Mouse (Mus musculus): ENCODE results near the gene Tmem59l. TPM values are rescaled to one million over a fixed set of nuclear protein-coding genes. Genes with fewer than 3 reads are reported as not detected.

Gene Tmem59l
- polyA plus RNA-seq, 1 experiment from 2014 or later, result 0.33 TPM

DNA sequence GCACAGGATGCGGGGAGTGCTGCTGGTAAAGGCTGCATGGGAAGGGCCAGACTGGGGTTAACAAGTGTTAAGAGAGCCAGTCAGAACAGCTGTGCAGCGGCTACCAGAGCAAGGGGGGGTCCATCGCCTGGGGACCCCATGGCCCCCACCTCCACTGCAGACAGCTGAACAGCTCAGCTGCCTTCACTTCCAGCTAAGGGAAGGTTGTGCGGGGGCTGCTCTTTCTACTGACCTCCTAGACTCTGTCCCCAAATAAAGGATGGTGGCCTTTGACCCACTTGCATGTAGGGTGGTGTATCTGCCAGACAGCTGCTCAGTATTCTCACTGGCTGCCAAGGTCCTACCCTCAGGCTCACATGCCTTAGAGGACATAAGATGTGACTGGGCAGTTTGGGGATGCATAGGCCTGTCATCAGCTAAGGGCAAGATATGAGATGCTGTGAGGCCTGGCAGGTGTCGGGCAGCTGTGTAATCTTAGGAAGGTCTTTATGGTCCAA, 19.9 kb downstream of the Tmem59l start:
- H3K27ac ChIP-seq, result no peak overlapping the region
- DNase-seq (no peak), ATAC-seq (ENCODE audit: low read depth) (0 out of 2 replicates have a peak, but pooled peaks have one; percentile 14)
- H3K4me2 ChIP-seq, result no peak overlapping the region
- H3K36me3 ChIP-seq, result peaks cover 12% of the 10 kb centered on the region
- H3K9ac ChIP-seq, result no peak overlapping the region
- 69% methylated on average over 5 of the region's 5 CpGs for WGBS (ENCODE audit: insufficient replicate concordance)
- no peaks in the 10 kb centered on the region for H3K27me3 ChIP-seq
- H3K4me3 ChIP-seq (replicated peaks), result no peak overlapping the region
- no peaks in the 10 kb centered on the region for H3K9me3 ChIP-seq (replicated peaks)
- peaks cover 46% of the 10 kb centered on the region for H3K4me1 ChIP-seq (replicated peaks)

DNA sequence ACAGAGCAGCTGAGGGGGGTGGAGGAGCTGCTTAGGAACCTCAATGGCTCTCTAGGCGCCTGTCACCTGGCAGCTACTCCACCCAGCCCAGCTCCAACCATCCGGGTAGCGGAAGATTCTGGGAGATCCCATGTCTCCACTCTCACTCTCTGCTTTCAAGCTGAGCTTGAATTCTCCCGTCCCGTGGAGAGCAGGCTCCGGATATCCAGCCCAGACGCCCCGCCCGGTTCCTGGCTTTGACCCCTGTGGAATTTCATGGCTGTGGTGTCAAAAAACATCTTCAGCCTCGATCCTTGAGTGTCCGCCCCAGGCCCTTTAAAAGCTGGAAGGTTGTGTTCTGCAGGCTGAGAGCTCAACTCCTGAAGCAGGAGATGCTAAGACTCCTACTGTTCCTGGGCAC, 20.4 kb downstream of the Tmem59l start:
- DNase-seq (no peak), ATAC-seq (ENCODE audit: low read depth) (no peak)
- Histone ChIP-seq H3K27me3 (no peaks in the 10 kb centered on the region), H3K36me3 (peaks cover 12% of the 10 kb centered on the region), H3K4me1 (replicated peaks) (peaks cover 46% of the 10 kb centered on the region), H3K27ac (no peak overlapping the region), H3K4me2 (no peak overlapping the region), H3K4me3 (replicated peaks) (no peak overlapping the region), H3K9me3 (replicated peaks) (no peaks in the 10 kb centered on the region), H3K9ac (no peak overlapping the region)
- WGBS (ENCODE audit: insufficient replicate concordance), result 77% methylated on average over 11 of the region's 11 CpGs

DNA sequence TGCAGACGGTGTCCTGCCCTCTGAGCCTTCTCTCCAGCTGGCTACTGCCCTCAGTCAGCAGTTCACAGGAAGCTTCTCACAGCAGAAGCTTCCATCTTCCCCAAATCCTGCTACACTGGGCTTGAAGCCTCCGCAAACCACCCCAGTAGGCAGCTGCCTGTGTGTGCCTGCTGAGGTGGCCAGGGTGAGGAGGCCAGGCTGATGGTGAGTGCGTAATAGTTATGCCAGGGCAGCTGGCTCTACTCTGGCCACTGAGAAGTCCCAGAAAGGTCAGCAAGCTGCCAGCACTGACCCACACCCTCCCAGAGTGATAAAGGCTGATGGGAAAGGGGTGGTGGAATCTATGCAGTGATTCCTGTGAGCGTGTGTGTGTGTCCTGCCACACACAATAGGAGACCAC, 20.9 kb downstream of the Tmem59l start:
- H3K36me3 ChIP-seq, result peaks cover 12% of the 10 kb centered on the region
- H3K4me2 ChIP-seq, result no peak overlapping the region
- DNase-seq, result no peak
- no peak overlapping the region for H3K27ac ChIP-seq
- peaks cover 49% of the 10 kb centered on the region for H3K4me1 ChIP-seq (replicated peaks)
- no peak for ATAC-seq (ENCODE audit: low read depth)
- H3K27me3 ChIP-seq, result no peaks in the 10 kb centered on the region
- no peak overlapping the region for H3K9ac ChIP-seq
- WGBS (ENCODE audit: insufficient replicate concordance), result 83% methylated on average over 4 of the region's 4 CpGs
- no peak overlapping the region for H3K4me3 ChIP-seq (replicated peaks)
- no peaks in the 10 kb centered on the region for H3K9me3 ChIP-seq (replicated peaks)

DNA sequence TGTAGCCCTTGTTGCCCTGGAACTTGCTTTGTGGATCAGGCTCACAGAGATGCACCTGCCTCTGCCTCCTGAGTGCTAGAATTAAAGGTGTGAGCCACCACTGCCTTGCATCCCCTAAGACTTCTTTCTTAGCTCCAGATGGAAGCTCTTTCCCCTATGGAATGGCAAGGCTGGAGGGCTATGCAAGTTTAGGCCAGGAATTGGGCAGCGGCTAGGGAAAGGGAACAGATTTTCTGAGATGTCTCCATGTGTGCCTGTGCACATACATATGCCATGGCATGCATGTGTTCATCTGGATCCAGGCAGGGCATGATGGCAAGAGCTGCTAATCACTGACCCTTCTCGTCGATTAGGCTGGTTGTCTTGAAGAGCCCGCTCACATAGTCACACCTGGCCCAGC, 21.5 kb downstream of the Tmem59l start:
- no peak overlapping the region for H3K27ac ChIP-seq
- H3K4me1 ChIP-seq (replicated peaks), result peaks cover 52% of the 10 kb centered on the region
- H3K4me3 ChIP-seq (replicated peaks), result no peak overlapping the region
- peaks cover 12% of the 10 kb centered on the region for H3K36me3 ChIP-seq
- H3K9ac ChIP-seq, result no peak overlapping the region
- DNase-seq, result no peak
- no peak for ATAC-seq (ENCODE audit: low read depth)
- H3K27me3 ChIP-seq, result no peaks in the 10 kb centered on the region
- H3K4me2 ChIP-seq, result no peak overlapping the region
- 92% methylated on average over 4 of the region's 4 CpGs for WGBS (ENCODE audit: insufficient replicate concordance)
- H3K9me3 ChIP-seq (replicated peaks), result no peaks in the 10 kb centered on the region

DNA sequence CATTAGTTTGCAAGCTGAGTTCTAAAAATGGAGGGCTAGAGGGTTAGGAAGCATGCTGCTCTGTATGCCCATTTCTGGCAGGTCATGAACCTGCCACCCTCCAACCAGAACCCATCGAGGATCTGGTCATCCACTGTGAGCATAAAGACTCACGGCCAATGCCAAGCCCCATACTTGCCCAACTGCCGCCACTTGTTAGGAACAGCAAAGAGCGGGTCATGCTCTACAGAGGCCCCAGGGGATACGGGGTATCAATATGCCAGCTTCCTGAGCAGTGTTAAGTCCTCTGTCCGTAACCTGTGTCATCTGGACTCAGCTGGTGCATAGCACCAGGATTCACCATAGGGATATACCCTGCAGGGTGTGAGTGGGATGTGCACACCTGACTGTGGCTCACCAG, 23.0 kb downstream of the Tmem59l start:
- ATAC-seq (ENCODE audit: low read depth) (no peak), DNase-seq (no peak)
- no peak overlapping the region for H3K4me3 ChIP-seq (replicated peaks)
- H3K27me3 ChIP-seq, result no peaks in the 10 kb centered on the region
- H3K27ac ChIP-seq, result no peak overlapping the region
- H3K4me1 ChIP-seq (replicated peaks), result peaks cover 37% of the 10 kb centered on the region
- H3K4me2 ChIP-seq, result no peak overlapping the region
- H3K36me3 ChIP-seq, result peaks cover 17% of the 10 kb centered on the region
- H3K9me3 ChIP-seq (replicated peaks), result peaks cover 4% of the 10 kb centered on the region; the same call in 1 of the 2 replicates
- 80% methylated on average over 6 of the region's 6 CpGs for WGBS (ENCODE audit: insufficient replicate concordance)
- no peak overlapping the region for H3K9ac ChIP-seq

DNA sequence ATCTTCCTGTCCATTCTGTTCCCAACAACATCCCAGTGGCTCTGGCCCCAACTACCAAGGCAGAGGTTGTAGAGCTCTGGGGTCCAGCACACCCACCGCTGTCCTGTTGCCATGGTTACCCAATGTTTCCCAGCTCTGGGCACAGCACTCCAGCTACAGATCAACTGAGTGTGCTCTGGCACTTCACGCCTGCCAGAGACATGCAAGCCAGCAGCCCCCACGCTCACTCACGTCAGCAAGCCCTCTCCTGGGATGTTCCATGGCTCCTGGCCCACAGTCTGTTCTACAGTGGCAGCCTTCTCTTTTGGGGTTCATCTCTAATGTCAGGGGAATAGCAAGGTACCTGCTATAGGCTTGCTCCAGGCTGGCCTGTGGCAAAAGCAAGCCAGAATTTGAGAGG, 23.9 kb downstream of the Tmem59l start:
- WGBS (ENCODE audit: insufficient replicate concordance), result 85% methylated on average over 4 of the region's 4 CpGs
- peaks cover 32% of the 10 kb centered on the region for H3K4me1 ChIP-seq (replicated peaks)
- no peak overlapping the region for H3K27ac ChIP-seq
- ATAC-seq (ENCODE audit: low read depth) (no peak), DNase-seq (no peak)
- H3K4me3 ChIP-seq (replicated peaks), result no peak overlapping the region
- peaks cover 4% of the 10 kb centered on the region; the same call in 1 of the 2 replicates for H3K9me3 ChIP-seq (replicated peaks)
- no peak overlapping the region for H3K9ac ChIP-seq
- no peak overlapping the region for H3K4me2 ChIP-seq
- peaks cover 17% of the 10 kb centered on the region for H3K36me3 ChIP-seq
- no peaks in the 10 kb centered on the region for H3K27me3 ChIP-seq

DNA sequence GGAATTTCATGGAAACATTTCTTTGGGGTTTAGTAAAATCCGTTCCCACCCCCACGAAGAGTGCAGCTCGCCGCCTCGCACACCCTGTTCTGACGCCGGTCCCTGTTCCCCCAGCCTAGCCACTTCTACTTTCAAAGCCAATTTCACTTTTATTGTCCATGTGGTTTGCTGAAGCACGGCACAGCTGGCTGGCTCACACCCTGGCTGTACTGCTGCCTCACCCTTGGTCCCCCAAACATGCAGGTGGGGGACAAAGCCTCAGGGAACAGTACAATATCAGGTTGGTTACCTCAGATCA, 24.7 kb downstream of the Tmem59l start:
- no peak for ATAC-seq (ENCODE audit: low read depth)

DNA sequence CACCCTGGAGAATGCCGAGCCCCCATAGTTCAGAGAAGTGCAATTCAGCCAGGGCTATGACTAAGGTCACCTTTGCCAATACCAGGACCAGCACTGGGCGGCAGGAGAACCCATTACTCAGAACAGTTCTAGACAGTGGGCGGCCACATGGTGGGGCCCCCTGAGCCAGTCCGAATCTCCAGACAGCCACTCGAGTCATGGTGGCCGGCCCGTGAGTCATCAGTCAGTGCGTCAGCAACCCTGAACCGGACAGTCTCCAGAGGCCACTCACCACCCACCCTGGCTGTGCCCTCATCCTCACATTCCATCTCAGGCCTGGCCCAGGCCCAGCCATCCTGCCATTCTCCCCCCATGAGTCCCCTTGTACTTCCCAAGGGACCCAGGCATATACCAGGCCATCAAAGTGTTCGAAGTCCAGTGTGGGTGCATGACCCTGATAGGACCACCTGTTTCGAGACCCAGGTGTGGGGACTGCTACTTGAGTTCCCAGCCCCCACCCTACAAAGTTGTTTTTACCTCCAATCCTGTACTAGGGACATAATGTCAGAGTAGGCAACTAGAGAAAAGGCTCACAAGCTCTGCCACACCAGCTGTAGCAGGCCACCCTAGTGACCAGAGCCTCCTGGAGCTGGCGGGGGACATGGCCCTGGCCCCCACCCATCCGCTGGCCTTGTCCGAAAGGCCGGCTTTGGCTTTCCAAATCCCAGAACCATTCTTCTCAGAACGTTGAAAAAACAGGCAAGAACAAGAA, 25.2 kb downstream of the Tmem59l start:
- no peak for ATAC-seq (ENCODE audit: low read depth)

More for the DNA sequence above, 24.7 kb downstream of the Tmem59l start:
- 86% methylated on average over 8 of the region's 8 CpGs for WGBS (ENCODE audit: insufficient replicate concordance)
- Histone ChIP-seq H3K9me3 (replicated peaks) (peaks cover 4% of the 10 kb centered on the region; the same call in 1 of the 2 replicates), H3K27me3 (no peaks in the 10 kb centered on the region), H3K36me3 (peaks cover 17% of the 10 kb centered on the region), H3K4me1 (replicated peaks) (peaks cover 32% of the 10 kb centered on the region), H3K9ac (no peak overlapping the region), H3K4me2 (no peak overlapping the region), H3K4me3 (replicated peaks) (no peak overlapping the region), H3K27ac (no peak overlapping the region)
- no peak for DNase-seq

DNA sequence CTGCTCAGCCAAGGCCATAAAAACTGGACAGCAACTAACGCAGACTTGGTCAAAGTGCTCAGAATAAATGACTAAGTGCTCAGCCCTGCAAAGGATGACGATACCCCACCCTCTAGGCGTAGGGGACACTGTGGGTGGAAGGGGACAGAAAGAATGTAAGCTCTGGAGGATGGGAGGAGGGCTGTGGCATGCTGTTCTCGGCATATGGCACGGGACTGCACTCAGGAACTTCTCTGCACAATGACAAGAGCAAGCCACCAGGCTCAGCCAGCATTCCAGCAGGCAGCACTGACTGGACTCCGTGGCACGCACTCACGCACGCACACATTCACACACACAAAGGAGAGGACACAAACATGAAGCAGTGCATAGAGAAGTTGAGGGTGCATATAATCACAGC, 26.6 kb downstream of the Tmem59l start:
- WGBS (ENCODE audit: insufficient replicate concordance), result 81% methylated on average over 9 of the region's 9 CpGs
- no peak overlapping the region for H3K27ac ChIP-seq
- H3K4me2 ChIP-seq, result no peak overlapping the region
- H3K36me3 ChIP-seq, result peaks cover 11% of the 10 kb centered on the region; the same call in 1 of the 2 replicates
- H3K4me3 ChIP-seq (replicated peaks), result no peak overlapping the region
- H3K4me1 ChIP-seq (replicated peaks), result peaks cover 22% of the 10 kb centered on the region
- H3K9me3 ChIP-seq (replicated peaks), result peaks cover 4% of the 10 kb centered on the region; the same call in 1 of the 2 replicates
- H3K27me3 ChIP-seq, result no peaks in the 10 kb centered on the region
- no peak for DNase-seq
- no peak overlapping the region for H3K9ac ChIP-seq
- no peak for ATAC-seq (ENCODE audit: low read depth)

More for the DNA sequence above, 25.2 kb downstream of the Tmem59l start:
- Histone ChIP-seq H3K9me3 (replicated peaks) (peaks cover 4% of the 10 kb centered on the region; the same call in 1 of the 2 replicates), H3K36me3 (peaks cover 17% of the 10 kb centered on the region), H3K9ac (no peak overlapping the region), H3K27ac (no peak overlapping the region), H3K4me1 (replicated peaks) (peaks cover 31% of the 10 kb centered on the region), H3K4me2 (no peak overlapping the region), H3K4me3 (replicated peaks) (no peak overlapping the region), H3K27me3 (no peaks in the 10 kb centered on the region)
- WGBS (ENCODE audit: insufficient replicate concordance), result 79% methylated on average over 16 of the region's 16 CpGs
- no peak for DNase-seq

DNA sequence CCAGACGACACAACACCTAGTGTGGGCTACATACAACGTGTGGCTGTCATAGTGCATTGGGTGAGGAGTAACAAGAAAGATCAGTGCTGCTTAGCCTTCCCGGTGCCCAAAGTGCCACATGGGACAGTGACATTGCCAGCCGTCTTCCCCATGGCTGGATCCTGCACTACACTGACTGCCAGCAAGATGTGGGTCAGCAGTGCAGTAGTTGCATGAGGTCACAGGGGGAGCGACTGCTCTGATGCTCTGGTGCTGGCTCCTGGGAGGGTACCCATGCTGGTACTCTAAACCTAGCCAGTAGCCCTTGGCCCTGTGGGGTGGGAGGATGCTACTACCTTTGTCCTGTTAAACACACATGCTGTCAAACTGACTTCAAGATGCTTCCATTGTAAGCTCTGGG, 27.0 kb downstream of the Tmem59l start:
- Histone ChIP-seq H3K9ac (no peak overlapping the region), H3K27me3 (no peaks in the 10 kb centered on the region), H3K4me1 (replicated peaks) (peaks cover 22% of the 10 kb centered on the region), H3K27ac (no peak overlapping the region), H3K36me3 (peaks cover 11% of the 10 kb centered on the region; the same call in 1 of the 2 replicates), H3K9me3 (replicated peaks) (peaks cover 4% of the 10 kb centered on the region; the same call in 1 of the 2 replicates), H3K4me3 (replicated peaks) (no peak overlapping the region), H3K4me2 (no peak overlapping the region)
- no peak for ATAC-seq (ENCODE audit: low read depth)
- no peak for DNase-seq
- 79% methylated on average over 5 of the region's 5 CpGs for WGBS (ENCODE audit: insufficient replicate concordance)

DNA sequence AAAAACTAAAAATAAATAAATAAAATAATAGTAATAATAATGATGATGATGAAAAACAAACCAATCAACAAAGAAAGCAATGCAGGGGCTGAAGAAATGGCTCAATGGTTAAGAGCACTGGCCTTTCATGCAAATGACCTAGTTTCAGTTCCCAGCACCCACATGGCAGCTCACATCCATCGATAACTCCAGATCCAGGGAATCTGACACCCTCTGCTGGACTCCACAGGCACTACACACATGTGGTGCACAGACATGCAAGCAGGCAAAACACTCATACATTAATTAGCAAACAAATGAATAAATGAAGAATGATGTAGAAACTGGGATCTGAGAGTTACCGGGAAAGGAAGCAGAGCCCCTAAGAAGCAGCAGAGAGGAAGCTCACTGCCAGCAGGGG, 27.5 kb downstream of the Tmem59l start:
- WGBS (ENCODE audit: insufficient replicate concordance), result 88% methylated on average over 2 of the region's 2 CpGs
- no peak overlapping the region for H3K9ac ChIP-seq
- H3K9me3 ChIP-seq (replicated peaks), result peaks cover 4% of the 10 kb centered on the region; the same call in 1 of the 2 replicates
- peaks cover 22% of the 10 kb centered on the region for H3K4me1 ChIP-seq (replicated peaks)
- no peak overlapping the region for H3K4me3 ChIP-seq (replicated peaks)
- ATAC-seq (ENCODE audit: low read depth), result no peak
- H3K36me3 ChIP-seq, result peaks cover 9% of the 10 kb centered on the region; the same call in 1 of the 2 replicates
- no peak overlapping the region for H3K27ac ChIP-seq
- H3K4me2 ChIP-seq, result no peak overlapping the region
- no peaks in the 10 kb centered on the region for H3K27me3 ChIP-seq
- DNase-seq, result no peak

DNA sequence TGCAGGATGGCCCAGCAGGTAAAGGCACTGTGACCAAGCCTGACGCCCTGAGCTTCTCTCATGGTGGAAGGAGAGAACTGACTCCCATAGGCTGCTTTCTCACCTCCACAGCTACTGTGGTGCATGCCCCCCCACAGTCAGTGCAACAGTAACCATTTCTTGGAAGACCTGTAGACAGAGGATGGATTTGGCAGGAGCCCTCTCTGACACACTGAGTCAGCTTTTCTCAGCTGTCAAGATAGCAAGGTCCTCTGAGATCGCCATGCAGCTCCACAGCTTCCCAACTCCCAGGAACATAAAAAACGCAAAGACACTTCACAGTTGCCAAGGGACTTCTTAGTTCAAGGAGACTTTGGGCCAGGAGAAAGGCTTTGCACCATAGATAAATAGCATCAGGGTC, 28.7 kb downstream of the Tmem59l start:
- peaks cover 4% of the 10 kb centered on the region; the same call in 1 of the 2 replicates for H3K9me3 ChIP-seq (replicated peaks)
- DNase-seq (no peak), ATAC-seq (ENCODE audit: low read depth) (no peak)
- H3K27me3 ChIP-seq, result no peaks in the 10 kb centered on the region
- H3K36me3 ChIP-seq, result 0 out of 2 replicates have a peak, but pooled peaks cover 5% of the 10 kb centered on the region
- H3K4me1 ChIP-seq (replicated peaks), result peaks cover 22% of the 10 kb centered on the region
- H3K27ac ChIP-seq, result no peak overlapping the region
- no peak overlapping the region for H3K4me3 ChIP-seq (replicated peaks)
- no peak overlapping the region for H3K4me2 ChIP-seq
- H3K9ac ChIP-seq, result no peak overlapping the region
- WGBS (ENCODE audit: insufficient replicate concordance), result 59% methylated on average over 3 of the region's 3 CpGs
